9 mouse cellular contexts compared by ENCODE assay signal in genomic region chr2:34370349-34370724, GRCm38 (mm10). TPM values are rescaled to one million over a fixed set of nuclear protein-coding genes. Genes with fewer than 3 reads are reported as not detected.
DNase-seq lines count a peak whose midpoint lies in the region; ATAC-seq lines count a peak whose summit lies in the region.
"Had no signal": no experiment of that assay in that cellular context is flagged by ENCODE, and none has a peak within 500 bp of the region (broad histone marks: within the 10 kb centered on the region; RNA-seq: fewer than 3 reads in every experiment).

No protein-coding gene starts in this region.

- H3K9ac ChIP-seq in kidney, embryonic 14.5 days (ENCODE audit: low read depth, low read length), result peak overlapping the region; percentile 98; the same call in 1 of the 2 replicates
- H3K9ac ChIP-seq in hindbrain, embryonic 12.5 days, result peak overlapping the region; percentile 100
- H3K9ac ChIP-seq in midbrain, embryonic 15.5 days, result peak overlapping the region; percentile 81

- no peaks in the 10 kb centered on the region for H3K36me3 ChIP-seq in kidney, embryonic 14.5 days (ENCODE audit: control insufficient read depth, insufficient read depth, low read length)
- H3K36me3 ChIP-seq in embryonic facial prominence, embryonic 10.5 days (replicated peaks), result no peaks in the 10 kb centered on the region
- H3K36me3 ChIP-seq in hindbrain, embryonic 12.5 days, result no peaks in the 10 kb centered on the region
- H3K36me3 ChIP-seq in midbrain, embryonic 15.5 days (replicated peaks), result no peaks in the 10 kb centered on the region

- no peaks in the 10 kb centered on the region for H3K27me3 ChIP-seq in kidney, embryonic 14.5 days (ENCODE audit: control insufficient read depth, insufficient read depth, low read length)
- 0 out of 2 replicates have a peak, but pooled peaks cover 7% of the 10 kb centered on the region for H3K27me3 ChIP-seq in embryonic facial prominence, embryonic 10.5 days (replicated peaks; ENCODE audit: low read depth, poor library complexity, severe bottlenecking)
- no peaks in the 10 kb centered on the region for H3K27me3 ChIP-seq in hindbrain, embryonic 12.5 days
- no peaks in the 10 kb centered on the region for H3K27me3 ChIP-seq in midbrain, embryonic 15.5 days (replicated peaks)

- no peak for DNase-seq in kidney, postnatal 10 days
- DNase-seq in embryonic facial prominence, embryonic 10.5 days (ENCODE audit: low spot score), result peak; percentile 17
- no peak for DNase-seq in layer of hippocampus, adult 9-10 months (ENCODE audit: low spot score)
- DNase-seq in testis, postnatal 14 days (ENCODE audit: low spot score), result no peak

- H3K9me3 ChIP-seq in kidney, embryonic 14.5 days (ENCODE audit: control insufficient read depth, low read length), result no peaks in the 10 kb centered on the region
- no peaks in the 10 kb centered on the region for H3K9me3 ChIP-seq in embryonic facial prominence, embryonic 10.5 days
- H3K9me3 ChIP-seq in hindbrain, embryonic 12.5 days (replicated peaks), result no peaks in the 10 kb centered on the region
- no peaks in the 10 kb centered on the region for H3K9me3 ChIP-seq in midbrain, embryonic 15.5 days

- 7% methylated on average over 7 of the region's 7 CpGs for WGBS in kidney, embryonic 14.5 days
- WGBS in embryonic facial prominence, embryonic 10.5 days, result 3% methylated on average over 7 of the region's 7 CpGs
- 2% methylated on average over 7 of the region's 7 CpGs for WGBS in hindbrain, embryonic 12.5 days
- WGBS in midbrain, embryonic 15.5 days, result 4% methylated on average over 7 of the region's 7 CpGs

- ATAC-seq in kidney, embryonic 14.5 days (ENCODE audit: low FRiP score, low TSS enrichment), result no peak
- no peak for ATAC-seq in hindbrain, embryonic 12.5 days (ENCODE audit: low FRiP score)
- no peak for ATAC-seq in midbrain, embryonic 15.5 days (replicated peaks)
- no peak for ATAC-seq in erythroid progenitor cell, adult 5-6 weeks (replicated peaks; ENCODE audit: low FRiP score, poor library complexity, severe bottlenecking)
- ATAC-seq: activated CD4-positive, CD25-positive, alpha-beta regulatory T cell, adult 4 months had no signal

- H3K27ac ChIP-seq in kidney, embryonic 14.5 days (ENCODE audit: low read depth, low read length), result no peak overlapping the region
- H3K27ac ChIP-seq in embryonic facial prominence, embryonic 10.5 days (replicated peaks), result peak overlapping the region; percentile 96
- peak overlapping the region; percentile 100 for H3K27ac ChIP-seq in hindbrain, embryonic 12.5 days
- H3K27ac ChIP-seq in midbrain, embryonic 15.5 days, result peak overlapping the region; percentile 92

- H3K4me2 ChIP-seq in kidney, embryonic 14.5 days (replicated peaks; ENCODE audit: low read depth, low read length), result peak overlapping the region; percentile 93
- H3K4me2 ChIP-seq in hindbrain, embryonic 12.5 days (replicated peaks), result peak overlapping the region; percentile 70
- H3K4me2 ChIP-seq in midbrain, embryonic 15.5 days, result peak overlapping the region; percentile 93

- peaks cover 5% of the 10 kb centered on the region for H3K4me1 ChIP-seq in kidney, embryonic 14.5 days (ENCODE audit: control insufficient read depth, insufficient read depth, low read length)
- peaks cover 42% of the 10 kb centered on the region for H3K4me1 ChIP-seq in embryonic facial prominence, embryonic 10.5 days
- peaks cover 19% of the 10 kb centered on the region for H3K4me1 ChIP-seq in hindbrain, embryonic 12.5 days
- H3K4me1 ChIP-seq in midbrain, embryonic 15.5 days, result peaks cover 23% of the 10 kb centered on the region

- H3K4me3 ChIP-seq in kidney, embryonic 14.5 days (ENCODE audit: low read length), result peak overlapping the region; percentile 89
- peak overlapping the region; percentile 86 for H3K4me3 ChIP-seq in embryonic facial prominence, embryonic 10.5 days
- peak overlapping the region; percentile 97 for H3K4me3 ChIP-seq in hindbrain, embryonic 12.5 days
- peak overlapping the region; percentile 63 for H3K4me3 ChIP-seq in midbrain, embryonic 15.5 days

RNA-seq across cellular contexts. Expression of gene Pbx3, which starts 2.6 kb away (rescaled TPM):
- 28.9 and 34.7 TPM in 2 replicates for polyA plus RNA-seq in kidney, embryonic 14.5 days (2014; fragmentation: Nextera tagmentation; extraction: Ambion mirVana)
- 36.7 and 38.9 TPM in 2 replicates for polyA plus RNA-seq in embryonic facial prominence, embryonic 10.5 days (2016; fragmentation: Nextera tagmentation; extraction: Ambion mirVana)
- 106 and 111 TPM in 2 replicates for polyA plus RNA-seq in hindbrain, embryonic 12.5 days (2016; fragmentation: Nextera tagmentation; extraction: Ambion mirVana)
- polyA plus RNA-seq in midbrain, embryonic 15.5 days (2015; fragmentation: Nextera tagmentation; extraction: Ambion mirVana), result 102 and 106 TPM in 2 replicates
- total RNA-seq in erythroid progenitor cell, adult 5-6 weeks (2015; ENCODE audit: low replicate concordance), result 42.2 and 57.0 TPM in 2 replicates
- total RNA-seq in erythroid progenitor cell, adult 5-6 weeks (2017; ENCODE audit: low replicate concordance), result 56.0 and 59.2 TPM in 2 replicates

RNA-seq across cellular contexts. Expression of gene Mapkap1, which starts 36.2 kb away (rescaled TPM):
- 69.4 and 99.7 TPM in 2 replicates for polyA plus RNA-seq in kidney, embryonic 14.5 days (2014; fragmentation: Nextera tagmentation; extraction: Ambion mirVana)
- polyA plus RNA-seq in embryonic facial prominence, embryonic 10.5 days (2016; fragmentation: Nextera tagmentation; extraction: Ambion mirVana), result 88.1 and 90.9 TPM in 2 replicates
- polyA plus RNA-seq in hindbrain, embryonic 12.5 days (2016; fragmentation: Nextera tagmentation; extraction: Ambion mirVana), result 109 and 110 TPM in 2 replicates
- 97.8 and 100 TPM in 2 replicates for polyA plus RNA-seq in midbrain, embryonic 15.5 days (2015; fragmentation: Nextera tagmentation; extraction: Ambion mirVana)
- total RNA-seq in erythroid progenitor cell, adult 5-6 weeks (2015; ENCODE audit: low replicate concordance), result 9.2 and 14.4 TPM in 2 replicates
- 17.5 and 29.0 TPM in 2 replicates for total RNA-seq in erythroid progenitor cell, adult 5-6 weeks (2017; ENCODE audit: low replicate concordance)
